Mouse (Mus musculus) heart, embryonic 16.5 days (tissue): ENCODE data around the gene Ccl26. TPM values are rescaled to one million over a fixed set of nuclear protein-coding genes. Genes with fewer than 3 reads are reported as not detected.

Experiments
- ATAC-seq: fragments of 200-750 bp; cut with Nextera tagmentation; replicated peaks from 2 replicates; pipeline ENCODE4 v1.8.0; 2017; ENCODE audit warnings: moderate number of reproducible peaks; ENCODE audit not compliant: insufficient read depth, low FRiP score; ENCODE audit errors: extremely low read depth
- H3K27ac ChIP-seq: fragments of 300-500 bp; sonication (generic); 2 replicates; pipeline ENCODE4 v1.5.1; 2014; ENCODE audit warnings: mild to moderate bottlenecking, low read length, control low read depth, moderate library complexity
- H3K27me3 ChIP-seq: fragments of 300-500 bp; sonication (generic); 2 replicates; pipeline ENCODE4 v1.6.1; 2014; ENCODE audit warnings: low read length, mixed read lengths; ENCODE audit not compliant: control insufficient read depth, insufficient read depth
- H3K36me3 ChIP-seq: fragments of 300-500 bp; sonication (generic); 2 replicates; pipeline ENCODE4 v1.6.1; 2014; ENCODE audit not compliant: control insufficient read depth, insufficient read depth
- H3K4me1 ChIP-seq: fragments of 300-500 bp; sonication (generic); 2 replicates; pipeline ENCODE4 v1.6.1; 2014; ENCODE audit warnings: low read length, mixed read lengths; ENCODE audit not compliant: control insufficient read depth, insufficient read depth
- H3K4me2 ChIP-seq: fragments of 300-500 bp; sonication (generic); 2 replicates; pipeline ENCODE4 v1.6.1; 2014; ENCODE audit warnings: low read depth, mild to moderate bottlenecking, control low read depth, low read length
- H3K4me3 ChIP-seq: fragments of 300-500 bp; sonication (generic); 2 replicates; pipeline ENCODE4 v1.5.1; 2014; ENCODE audit warnings: mild to moderate bottlenecking, control low read depth, low read length
- H3K9ac ChIP-seq: fragments of 300-500 bp; sonication (generic); 2 replicates; pipeline ENCODE4 v1.6.1; 2014; ENCODE audit warnings: low read length, control low read depth
- H3K9me3 ChIP-seq: fragments of 300-500 bp; sonication (generic); replicated peaks from 2 replicates; pipeline ENCODE4 v1.6.1; 2016; ENCODE audit warnings: low read length; ENCODE audit not compliant: control insufficient read depth
- WGBS: fragments of 180-500 bp; shearing (Covaris S2); extraction: QIAGEN DNeasy Blood & Tissue Kit; methylation state at CpG from one replicate; pipeline ENCODE4 v1.1.7; 2014; 5-methylcytosine and 5-hydroxymethylcytosine counted together
- polyA plus RNA-seq: library from polyadenylated mRNA; unstranded; fragments of >200 nt; fragmentation: Nextera tagmentation; extraction: Ambion mirVana; gene quantifications from 2 replicates; pipeline ENCODE4 v1.2.1, GENCODE M21; 2015

The Ccl26 gene
- polyA plus RNA-seq, 1 experiment from 2014 or later = not detected

DNA sequence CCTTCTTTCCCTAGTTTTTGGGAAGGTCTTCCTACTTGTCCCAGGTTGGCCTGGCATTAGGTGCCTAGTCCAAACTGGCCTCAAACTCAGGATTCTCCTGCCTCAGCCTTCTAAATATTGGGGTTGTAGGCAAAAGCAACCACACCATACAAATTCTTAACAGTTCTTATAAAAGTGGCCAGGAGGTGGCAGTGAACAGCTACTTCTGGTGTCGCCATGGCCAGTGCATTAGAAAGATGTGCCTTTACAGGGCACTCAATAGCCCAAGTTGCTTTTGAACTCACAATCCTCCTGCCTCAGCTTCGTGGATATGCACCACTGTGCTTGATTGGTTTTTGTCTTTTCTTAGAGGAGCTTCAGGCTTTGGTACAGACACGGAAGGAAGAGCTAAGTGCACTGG lies 12.5 kb downstream of the Ccl26 start:
- no peaks in the 10 kb centered on the region for H3K27me3 ChIP-seq
- no peak overlapping the region for H3K4me3 ChIP-seq
- 19% methylated on average over 3 of the region's 3 CpGs for WGBS
- peaks cover 2% of the 10 kb centered on the region; the same call in 1 of the 2 replicates for H3K4me1 ChIP-seq
- no peaks in the 10 kb centered on the region for H3K36me3 ChIP-seq
- no peak overlapping the region for H3K27ac ChIP-seq
- no peak overlapping the region for H3K9ac ChIP-seq
- no peaks in the 10 kb centered on the region for H3K9me3 ChIP-seq
- no peak for ATAC-seq
- H3K4me2 ChIP-seq = no peak overlapping the region

DNA sequence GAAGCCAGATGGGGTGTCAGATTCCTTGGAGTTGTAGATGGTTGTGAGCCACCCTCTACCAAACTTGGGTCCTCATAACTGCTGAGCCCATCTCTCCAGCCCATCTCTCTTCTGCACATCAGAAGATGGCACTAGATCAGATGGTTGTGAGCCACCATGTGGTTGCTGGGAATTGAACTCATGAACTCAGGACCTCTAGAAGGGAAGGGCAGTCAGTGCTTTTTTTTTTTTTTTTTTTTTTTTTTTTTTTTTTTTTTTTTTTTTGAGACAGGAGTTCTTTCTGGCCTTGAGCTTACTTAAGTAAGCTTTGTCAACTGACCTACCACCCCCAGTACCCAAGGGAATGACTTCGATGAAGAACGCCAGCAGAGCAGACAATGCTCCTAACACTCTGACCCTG lies 15.4 kb downstream of the Ccl26 start:
- Histone ChIP-seq H3K4me2 (no peak overlapping the region), H3K4me1 (peaks cover 10% of the 10 kb centered on the region), H3K36me3 (no peaks in the 10 kb centered on the region), H3K4me3 (no peak overlapping the region), H3K27me3 (no peaks in the 10 kb centered on the region), H3K9me3 (no peaks in the 10 kb centered on the region), H3K9ac (no peak overlapping the region), H3K27ac (no peak overlapping the region)
- no peak for ATAC-seq
- WGBS = 80% methylated on average over 2 of the region's 2 CpGs

DNA sequence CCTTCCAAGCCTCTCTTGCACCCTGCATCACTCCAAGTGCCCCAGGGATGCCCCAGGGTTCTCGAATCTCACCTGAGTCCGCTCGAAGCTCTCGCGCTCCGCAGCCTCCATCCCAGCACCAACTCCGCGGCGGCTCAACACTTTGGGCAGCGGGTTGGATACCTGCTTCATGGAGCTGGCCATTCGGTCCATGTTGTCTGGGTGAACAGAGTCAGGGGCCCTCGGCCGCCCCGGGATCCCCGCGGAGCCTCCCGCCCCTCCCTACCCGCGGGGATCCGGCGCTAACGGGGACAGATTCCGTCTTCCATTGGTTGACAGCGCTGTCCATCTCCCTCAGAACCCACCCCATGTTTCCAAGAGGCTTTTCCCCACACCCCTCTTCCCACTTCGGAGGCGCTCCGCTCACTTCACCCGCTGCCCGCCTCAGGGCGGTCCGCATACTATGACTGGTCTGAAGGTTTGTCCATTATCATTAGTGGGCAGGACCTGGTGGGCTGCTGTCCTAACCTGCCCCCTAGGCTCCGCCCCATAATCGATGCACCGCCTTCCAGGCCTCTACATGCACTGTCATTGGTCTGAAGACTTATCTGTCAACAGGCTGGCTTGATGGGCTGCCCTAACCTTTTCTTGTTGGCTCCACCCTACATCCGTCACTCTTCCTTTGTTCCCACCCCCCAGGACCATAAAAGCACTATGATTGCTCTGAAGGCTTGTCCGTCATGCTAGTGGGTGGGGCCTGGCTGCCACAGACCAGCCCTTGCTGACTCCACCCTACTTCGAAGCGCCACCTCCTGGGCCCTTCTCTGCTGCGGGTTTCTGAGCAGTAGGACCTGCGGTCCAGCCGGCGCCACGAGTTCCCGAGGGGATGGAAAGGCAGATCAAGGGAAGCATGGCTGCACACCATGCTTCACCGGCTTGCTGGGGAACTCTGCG lies 18.2 kb downstream of the Ccl26 start, which contains the start of gene Hip1:
Gene Hip1, minus strand, starts transcription at position 256 of the 933 bp plus-strand sequence.
- H3K4me3 ChIP-seq = peak within 1 kb of the TSS; percentile 96
- H3K9me3 ChIP-seq = no peaks in the 10 kb centered on the region
- H3K27ac ChIP-seq = peak within 1 kb of the TSS; percentile 75
- peak within 1 kb of the TSS; percentile 90 for H3K9ac ChIP-seq
- peak within 1 kb of the TSS; percentile 96 for H3K4me2 ChIP-seq
- no peaks in the 10 kb centered on the region for H3K36me3 ChIP-seq
- under 1% methylated on average over 46 of the region's 46 CpGs for WGBS
- H3K27me3 ChIP-seq = no peaks in the 10 kb centered on the region
- peak; percentile 98 for ATAC-seq
- H3K4me1 ChIP-seq = peaks cover 10% of the 10 kb centered on the region

DNA sequence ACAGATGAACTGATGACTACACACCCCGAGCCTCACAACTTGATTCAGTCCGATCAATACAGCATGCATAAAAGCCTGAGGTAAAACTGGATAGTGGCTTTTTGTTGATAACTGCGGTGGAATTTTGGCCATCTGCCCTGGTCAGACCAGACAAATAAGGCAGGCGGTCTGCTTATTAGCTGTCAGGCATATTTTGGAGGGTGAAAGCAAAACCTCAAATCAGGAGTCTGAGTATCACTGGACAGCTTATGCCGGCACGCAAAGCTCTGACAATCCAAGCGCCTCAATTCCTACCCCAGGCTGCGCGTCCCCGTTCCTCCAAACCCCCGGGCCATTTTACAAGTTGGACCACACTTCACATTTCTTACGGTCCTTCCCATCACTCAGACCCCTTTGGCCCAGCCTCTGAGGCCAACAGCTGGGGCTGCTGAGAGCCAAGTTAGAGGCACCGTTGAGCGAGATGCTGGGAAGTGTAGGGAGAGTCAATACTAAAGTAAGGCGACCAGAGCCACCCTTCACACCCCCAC lies 19.3 kb downstream of the Ccl26 start:
- no peaks in the 10 kb centered on the region for H3K36me3 ChIP-seq
- peak overlapping the region; percentile 96 for H3K4me3 ChIP-seq
- H3K27ac ChIP-seq = peak overlapping the region; percentile 75
- H3K27me3 ChIP-seq = no peaks in the 10 kb centered on the region
- H3K4me1 ChIP-seq = peaks cover 10% of the 10 kb centered on the region
- WGBS = 4% methylated on average over 15 of the region's 15 CpGs
- H3K4me2 ChIP-seq = peak overlapping the region; percentile 96
- no peak for ATAC-seq
- no peaks in the 10 kb centered on the region for H3K9me3 ChIP-seq
- peak overlapping the region; percentile 90 for H3K9ac ChIP-seq

DNA sequence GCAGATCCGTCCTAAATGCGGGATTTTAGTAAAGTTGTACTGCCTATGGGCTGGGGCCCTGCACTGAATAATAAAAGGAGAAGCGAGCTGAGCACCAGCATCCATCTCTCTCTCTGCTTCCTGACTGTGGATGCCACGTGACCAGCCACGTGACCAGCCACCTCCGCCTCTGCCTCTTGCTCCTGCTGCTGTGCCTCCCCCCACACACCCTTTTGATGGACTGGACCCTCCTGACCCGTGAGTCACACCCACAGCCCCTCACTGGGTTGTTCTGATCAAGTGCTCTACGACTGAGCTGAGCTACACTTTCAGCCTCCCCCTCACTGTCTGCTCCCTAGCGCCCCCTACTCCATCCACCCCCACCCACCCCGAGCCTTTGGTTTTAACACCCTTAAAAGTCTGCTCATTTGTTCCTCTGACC lies 25.6 kb downstream of the Ccl26 start:
- Histone ChIP-seq H3K27ac (no peak overlapping the region), H3K4me2 (0 out of 2 replicates have a peak overlapping the region, but pooled peaks have one; percentile 0), H3K36me3 (no peaks in the 10 kb centered on the region), H3K4me3 (no peak overlapping the region), H3K9ac (no peak overlapping the region), H3K9me3 (no peaks in the 10 kb centered on the region), H3K4me1 (peaks cover 3% of the 10 kb centered on the region; the same call in 1 of the 2 replicates), H3K27me3 (no peaks in the 10 kb centered on the region)
- no peak for ATAC-seq
- 68% methylated on average over 10 of the region's 10 CpGs for WGBS

DNA sequence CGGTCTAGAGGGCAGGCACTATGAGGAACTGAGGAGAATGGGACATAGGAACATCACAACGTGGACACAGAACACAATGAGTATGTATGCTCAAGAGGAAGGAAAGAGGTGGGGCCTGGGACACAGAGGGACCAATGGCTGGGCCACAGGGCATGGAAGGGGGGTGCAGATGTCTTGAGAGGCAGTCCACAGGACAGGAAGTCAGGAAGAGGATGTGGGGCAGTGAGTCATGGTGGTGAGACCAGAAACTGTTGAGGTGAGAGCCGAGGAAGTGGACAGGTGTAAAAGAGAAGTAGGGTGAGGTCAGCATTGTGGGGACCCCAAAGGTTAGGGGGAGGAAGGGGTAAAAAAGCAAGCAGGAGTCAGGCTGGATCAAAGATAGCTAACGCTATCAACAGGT lies 26.0 kb downstream of the Ccl26 start:
- Histone ChIP-seq H3K4me1 (peaks cover 5% of the 10 kb centered on the region; the same call in 1 of the 2 replicates), H3K36me3 (no peaks in the 10 kb centered on the region), H3K9ac (no peak overlapping the region), H3K9me3 (no peaks in the 10 kb centered on the region), H3K4me3 (no peak overlapping the region), H3K27me3 (no peaks in the 10 kb centered on the region), H3K27ac (no peak overlapping the region), H3K4me2 (0 out of 2 replicates have a peak overlapping the region, but pooled peaks have one; percentile 0)
- 56% methylated on average over 4 of the region's 4 CpGs for WGBS
- 0 out of 2 replicates have a peak, but pooled peaks have one; percentile 33 for ATAC-seq

DNA sequence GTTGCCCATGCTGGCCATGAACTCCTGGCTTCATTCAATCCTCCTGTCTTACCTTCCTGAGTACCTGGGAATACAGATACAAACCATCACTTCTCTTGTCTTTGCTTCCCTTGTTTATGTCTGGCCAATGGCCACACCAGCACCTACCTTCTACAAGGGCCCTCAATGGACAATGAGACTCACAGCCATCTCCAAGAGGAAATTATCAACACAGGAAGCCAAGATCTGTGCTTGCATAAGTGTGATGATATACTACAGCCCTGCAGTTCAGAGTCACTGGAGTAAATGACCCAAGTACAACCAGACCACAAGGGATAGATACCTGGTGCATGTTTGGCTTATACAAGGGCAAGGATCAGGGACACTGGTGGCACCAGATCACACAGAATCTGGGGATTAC lies 27.5 kb downstream of the Ccl26 start:
- H3K4me1 ChIP-seq = peaks cover 12% of the 10 kb centered on the region
- H3K27me3 ChIP-seq = no peaks in the 10 kb centered on the region
- no peak overlapping the region for H3K4me2 ChIP-seq
- H3K4me3 ChIP-seq = no peak overlapping the region
- H3K9me3 ChIP-seq = no peaks in the 10 kb centered on the region
- H3K9ac ChIP-seq = no peak overlapping the region
- no peak overlapping the region for H3K27ac ChIP-seq
- no peaks in the 10 kb centered on the region for H3K36me3 ChIP-seq
- no peak for ATAC-seq

DNA sequence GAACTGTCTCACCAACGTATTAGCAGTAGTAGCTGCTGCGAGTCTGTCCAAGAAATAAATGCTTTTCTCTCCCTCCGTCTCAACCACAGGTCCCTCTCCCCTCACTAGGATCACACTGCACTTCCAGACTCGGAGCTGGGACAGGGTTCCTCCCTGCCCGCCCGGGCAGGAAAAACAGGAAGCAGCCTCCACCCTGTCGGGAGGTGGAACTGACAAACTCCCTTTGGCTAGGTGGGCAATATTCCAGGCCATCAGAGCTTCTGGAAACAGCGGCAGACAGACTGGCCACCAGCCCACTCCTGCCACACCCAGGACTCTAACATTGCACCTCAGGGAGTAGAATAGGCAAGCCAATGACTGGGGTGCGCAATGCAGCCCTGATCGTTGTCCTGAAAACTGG lies 29.9 kb downstream of the Ccl26 start:
- no peak overlapping the region for H3K9ac ChIP-seq
- peak overlapping the region; percentile 64 for H3K27ac ChIP-seq
- H3K36me3 ChIP-seq = no peaks in the 10 kb centered on the region
- peak; percentile 64 for ATAC-seq
- no peaks in the 10 kb centered on the region for H3K27me3 ChIP-seq
- no peak overlapping the region for H3K4me3 ChIP-seq
- 42% methylated on average over 10 of the region's 10 CpGs for WGBS
- 0 out of 2 replicates have a peak overlapping the region, but pooled peaks have one; percentile 12 for H3K4me2 ChIP-seq
- peaks cover 17% of the 10 kb centered on the region for H3K4me1 ChIP-seq
- no peaks in the 10 kb centered on the region for H3K9me3 ChIP-seq

DNA sequence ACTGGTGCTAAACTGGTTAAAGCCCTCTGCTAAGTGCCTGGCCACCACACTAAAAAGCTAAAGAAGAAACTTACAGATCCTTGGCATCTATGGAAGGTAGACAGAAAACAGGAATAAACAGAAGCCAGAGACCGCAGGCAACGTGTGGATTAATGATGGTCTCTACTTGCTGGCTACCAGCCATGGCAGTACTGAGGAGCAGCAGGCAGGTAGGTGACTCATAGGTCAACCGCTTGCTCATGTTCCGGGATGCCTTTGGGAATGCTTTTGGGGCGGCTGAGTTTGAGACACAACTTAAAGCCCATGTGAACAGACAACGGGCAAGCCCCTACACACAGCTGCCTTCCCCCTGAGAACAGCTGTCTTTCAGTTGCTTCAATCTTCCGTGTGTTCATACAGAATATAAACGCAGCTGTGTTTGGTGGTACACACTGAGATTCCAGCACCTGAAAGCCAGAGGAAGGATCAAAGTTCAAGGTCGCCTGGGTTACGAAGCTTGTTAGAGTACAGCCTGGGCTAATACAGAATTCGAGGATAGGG lies 32.0 kb downstream of the Ccl26 start:
- H3K9me3 ChIP-seq = no peaks in the 10 kb centered on the region
- ATAC-seq = no peak
- no peak overlapping the region for H3K4me3 ChIP-seq
- no peak overlapping the region; the same call in 1 of the 2 replicates for H3K9ac ChIP-seq
- H3K27me3 ChIP-seq = no peaks in the 10 kb centered on the region
- peaks cover 21% of the 10 kb centered on the region for H3K4me1 ChIP-seq
- 72% methylated on average over 11 of the region's 11 CpGs for WGBS
- H3K4me2 ChIP-seq = no peak overlapping the region
- no peak overlapping the region; the same call in 1 of the 2 replicates for H3K27ac ChIP-seq
- no peaks in the 10 kb centered on the region for H3K36me3 ChIP-seq
